Mouse (Mus musculus) hematopoietic stem cell, adult 5-6 weeks (primary cell): Measurements from ENCODE around the gene Rab1b. TPM values are rescaled to one million over a fixed set of nuclear protein-coding genes. Genes with fewer than 3 reads are reported as not detected.

Experiments
- total RNA-seq: library from RNA; stranded (forward); fragments of 172-1452, 232-1000 nt; gene quantifications from 2 replicates; pipeline ENCODE4 v1.2.3, GENCODE M21; 2017

Rab1b gene
- total RNA-seq, 1 experiment from 2014 or later, result 70.4 TPM

Other genes with a start within 250 kb of the Rab1b start
- 0.06 and 0.20 TPM in 2 replicates for gene Actn3, start 229.2 kb downstream of the Rab1b start, total RNA-seq
- gene Zdhhc24, start 228.4 kb downstream of the Rab1b start, total RNA-seq, result 13.1 and 17.4 TPM in 2 replicates
- 2.3 and 3.2 TPM in 2 replicates for gene Bbs1, start 200.4 kb downstream of the Rab1b start, total RNA-seq
- gene Dpp3, start 178.8 kb downstream of the Rab1b start, total RNA-seq, result 37.6 and 41.1 TPM in 2 replicates
- gene Peli3, start 163.9 kb downstream of the Rab1b start, total RNA-seq, result 0.10 TPM in 1 of 2 replicates, not detected in the other
- gene Mrpl11, start 144.9 kb downstream of the Rab1b start, total RNA-seq, result 50.0 and 71.5 TPM in 2 replicates
- not detected in 2 replicates for gene Npas4, start 116.8 kb downstream of the Rab1b start, total RNA-seq
- 2.3 and 5.3 TPM in 2 replicates for gene Slc29a2, start 83.2 kb downstream of the Rab1b start, total RNA-seq
- not detected in 2 replicates for gene B4gat1, start 68.2 kb downstream of the Rab1b start, total RNA-seq
- 7.3 and 8.4 TPM in 2 replicates for gene AC124502.3, start 68.2 kb downstream of the Rab1b start, total RNA-seq
- gene Brms1, start 65.7 kb downstream of the Rab1b start, total RNA-seq, result 23.3 and 29.5 TPM in 2 replicates
- gene Rin1, start 56.6 kb downstream of the Rab1b start, total RNA-seq, result 0.69 TPM in 1 of 2 replicates, not detected in the other
- gene Cd248, start 39.0 kb downstream of the Rab1b start, total RNA-seq, result 0.31 and 0.74 TPM in 2 replicates
- gene Tmem151a, start 21.5 kb downstream of the Rab1b start, total RNA-seq, result not detected in 2 replicates
- gene Yif1a, start 18.5 kb downstream of the Rab1b start, total RNA-seq, result 8.2 and 12.9 TPM in 2 replicates
- 0.35 TPM in 1 of 2 replicates, not detected in the other for gene Cnih2, start 8.6 kb downstream of the Rab1b start, total RNA-seq
- gene Klc2, start 11.5 kb upstream of the Rab1b start, total RNA-seq, result 9.8 and 10.1 TPM in 2 replicates
- 17.3 and 23.4 TPM in 2 replicates for gene Pacs1, start 166.0 kb upstream of the Rab1b start, total RNA-seq
- gene Sf3b2, start 188.4 kb upstream of the Rab1b start, total RNA-seq, result 262 and 325 TPM in 2 replicates
- gene Gal3st3, start 191.3 kb upstream of the Rab1b start, total RNA-seq, result not detected in 2 replicates
- gene Catsper1, start 228.7 kb upstream of the Rab1b start, total RNA-seq, result not detected in 2 replicates
- 0.45 TPM in 1 of 2 replicates, not detected in the other for gene Cst6, start 242.5 kb upstream of the Rab1b start, total RNA-seq